Mouse (Mus musculus): ENCODE results near the gene Syn2. TPM values are rescaled to one million over a fixed set of nuclear protein-coding genes. Genes with fewer than 3 reads are reported as not detected.

Syn2 gene
- polyA plus RNA-seq, 1 experiment from 2014 or later = 3.3 TPM

GRCm38 (mm10) chr6:115200753-115201152 is 66.1 kb downstream of the Syn2 start:
- Histone ChIP-seq H3K4me1 (replicated peaks) (no peaks in the 10 kb centered on the region), H3K9ac (no peak overlapping the region), H3K36me3 (no peaks in the 10 kb centered on the region), H3K27me3 (replicated peaks) (no peaks in the 10 kb centered on the region), H3K27ac (no peak overlapping the region), H3K9me3 (no peaks in the 10 kb centered on the region), H3K4me3 (replicated peaks) (no peak overlapping the region), H3K4me2 (replicated peaks) (no peak overlapping the region)
- WGBS = 53% methylated on average over 3 of the region's 3 CpGs
- no peak for ATAC-seq

GRCm38 (mm10) chr6:115203029-115203428 is 68.3 kb downstream of the Syn2 start:
- H3K27me3 ChIP-seq (replicated peaks) = no peaks in the 10 kb centered on the region
- H3K27ac ChIP-seq = no peak overlapping the region
- 69% methylated on average over 3 of the region's 3 CpGs for WGBS
- H3K9me3 ChIP-seq = no peaks in the 10 kb centered on the region
- no peak overlapping the region for H3K4me3 ChIP-seq (replicated peaks)
- ATAC-seq = no peak
- H3K9ac ChIP-seq = no peak overlapping the region
- no peak overlapping the region for H3K4me2 ChIP-seq (replicated peaks)
- no peaks in the 10 kb centered on the region for H3K36me3 ChIP-seq
- no peaks in the 10 kb centered on the region for H3K4me1 ChIP-seq (replicated peaks)

- 64% methylated on average over 2 of the region's 2 CpGs for WGBS
- no peak for ATAC-seq
- H3K9me3 ChIP-seq = no peaks in the 10 kb centered on the region
Measured at GRCm38 (mm10) chr6:115210187-115210586, 75.5 kb downstream of the Syn2 start.

GRCm38 (mm10) chr6:115210820-115211219 is 76.1 kb downstream of the Syn2 start:
- WGBS = 57% methylated on average over 3 of the region's 3 CpGs
- Histone ChIP-seq H3K27ac (no peak overlapping the region), H3K9ac (no peak overlapping the region)

More at GRCm38 (mm10) chr6:115210187-115210586, 75.5 kb downstream of the Syn2 start:
- H3K36me3 ChIP-seq = no peaks in the 10 kb centered on the region
- no peak overlapping the region for H3K4me3 ChIP-seq (replicated peaks)
- no peaks in the 10 kb centered on the region for H3K27me3 ChIP-seq (replicated peaks)
- H3K9ac ChIP-seq = no peak overlapping the region
- no peak overlapping the region for H3K27ac ChIP-seq
- no peak overlapping the region for H3K4me2 ChIP-seq (replicated peaks)
- H3K4me1 ChIP-seq (replicated peaks) = peaks cover 5% of the 10 kb centered on the region; the same call in 1 of the 2 replicates

GRCm38 (mm10) chr6:115212132-115212903 is 77.6 kb downstream of the Syn2 start:
- no peak overlapping the region for H3K4me3 ChIP-seq (replicated peaks)
- whole genome bisulfite sequencing = 36% methylated on average over 5 of the region's 5 CpGs
- ATAC-seq = no peak
- no peak overlapping the region for H3K4me2 ChIP-seq (replicated peaks)
- H3K9me3 ChIP-seq = no peaks in the 10 kb centered on the region
- H3K36me3 ChIP-seq = no peaks in the 10 kb centered on the region
- H3K9ac ChIP-seq = no peak overlapping the region
- no peak overlapping the region for H3K27ac ChIP-seq
- H3K27me3 ChIP-seq (replicated peaks) = no peaks in the 10 kb centered on the region
- peaks cover 5% of the 10 kb centered on the region; the same call in 1 of the 2 replicates for H3K4me1 ChIP-seq (replicated peaks)

More at GRCm38 (mm10) chr6:115210820-115211219, 76.1 kb downstream of the Syn2 start:
- H3K4me3 ChIP-seq (replicated peaks) = no peak overlapping the region
- peaks cover 5% of the 10 kb centered on the region; the same call in 1 of the 2 replicates for H3K4me1 ChIP-seq (replicated peaks)
- no peaks in the 10 kb centered on the region for H3K27me3 ChIP-seq (replicated peaks)
- H3K9me3 ChIP-seq = no peaks in the 10 kb centered on the region
- no peak overlapping the region for H3K4me2 ChIP-seq (replicated peaks)
- ATAC-seq = no peak
- H3K36me3 ChIP-seq = no peaks in the 10 kb centered on the region

GRCm38 (mm10) chr6:115213129-115213528 is 78.4 kb downstream of the Syn2 start:
- Histone ChIP-seq H3K9me3 (no peaks in the 10 kb centered on the region), H3K9ac (no peak overlapping the region), H3K27me3 (replicated peaks) (no peaks in the 10 kb centered on the region), H3K4me1 (replicated peaks) (peaks cover 5% of the 10 kb centered on the region; the same call in 1 of the 2 replicates), H3K27ac (peak overlapping the region; percentile 13; the same call in 1 of the 2 replicates), H3K4me3 (replicated peaks) (no peak overlapping the region), H3K36me3 (no peaks in the 10 kb centered on the region), H3K4me2 (replicated peaks) (no peak overlapping the region)
- ATAC-seq = no peak
- 49% methylated on average over 5 of the region's 5 CpGs for WGBS

- Histone ChIP-seq H3K9ac (no peak overlapping the region), H3K27me3 (replicated peaks) (no peaks in the 10 kb centered on the region), H3K4me1 (replicated peaks) (no peaks in the 10 kb centered on the region), H3K4me3 (replicated peaks) (no peak overlapping the region), H3K36me3 (no peaks in the 10 kb centered on the region), H3K4me2 (replicated peaks) (no peak overlapping the region), H3K9me3 (no peaks in the 10 kb centered on the region), H3K27ac (no peak overlapping the region)
- 82% methylated on average over 8 of the region's 8 CpGs for WGBS
- no peak for ATAC-seq
Measured at GRCm38 (mm10) chr6:115221215-115221641, 86.5 kb downstream of the Syn2 start.

GRCm38 (mm10) chr6:115225519-115225918 is 90.8 kb downstream of the Syn2 start:
- Histone ChIP-seq H3K27me3 (replicated peaks) (no peaks in the 10 kb centered on the region), H3K4me1 (replicated peaks) (no peaks in the 10 kb centered on the region), H3K9me3 (no peaks in the 10 kb centered on the region), H3K27ac (no peak overlapping the region), H3K36me3 (no peaks in the 10 kb centered on the region), H3K4me2 (replicated peaks) (no peak overlapping the region), H3K9ac (no peak overlapping the region), H3K4me3 (replicated peaks) (no peak overlapping the region)
- no peak for ATAC-seq
- 59% methylated on average over 3 of the region's 3 CpGs for WGBS

- Histone ChIP-seq H3K4me3 (replicated peaks) (no peak within 1 kb of the TSS), H3K9ac (no peak within 1 kb of the TSS), H3K4me2 (replicated peaks) (no peak within 1 kb of the TSS), H3K9me3 (no peaks in the 10 kb centered on the region), H3K4me1 (replicated peaks) (no peaks in the 10 kb centered on the region), H3K27ac (no peak within 1 kb of the TSS), H3K27me3 (replicated peaks) (no peaks in the 10 kb centered on the region), H3K36me3 (no peaks in the 10 kb centered on the region)
- ATAC-seq = no peak; the same call in 1 of the 2 replicates
- WGBS = 69% methylated on average over 4 of the region's 4 CpGs
Measured at GRCm38 (mm10) chr6:115227043-115227442, 92.3 kb downstream of the Syn2 start, which contains the start of gene Gm17482. Gene Gm17482, plus strand, starts transcription at chr6:115227343.

- ATAC-seq = peak; percentile 63; the same call in 1 of the 2 replicates
- Histone ChIP-seq H3K36me3 (no peaks in the 10 kb centered on the region), H3K27ac (no peak overlapping the region), H3K4me1 (replicated peaks) (no peaks in the 10 kb centered on the region), H3K4me3 (replicated peaks) (no peak overlapping the region), H3K4me2 (replicated peaks) (no peak overlapping the region), H3K9ac (no peak overlapping the region), H3K27me3 (replicated peaks) (no peaks in the 10 kb centered on the region), H3K9me3 (no peaks in the 10 kb centered on the region)
- 3% methylated on average over 2 of the region's 2 CpGs for WGBS
Measured at GRCm38 (mm10) chr6:115227529-115227928, 92.8 kb downstream of the Syn2 start.

- 66% methylated on average over 3 of the region's 3 CpGs for WGBS
Measured at GRCm38 (mm10) chr6:115230557-115230956, 95.9 kb downstream of the Syn2 start.

GRCm38 (mm10) chr6:115231836-115232235 is 97.1 kb downstream of the Syn2 start:
- 74% methylated on average over 4 of the region's 4 CpGs for WGBS
- no peak for ATAC-seq

More at GRCm38 (mm10) chr6:115230557-115230956, 95.9 kb downstream of the Syn2 start:
- Histone ChIP-seq H3K9me3 (no peaks in the 10 kb centered on the region), H3K4me2 (replicated peaks) (no peak overlapping the region), H3K4me3 (replicated peaks) (no peak overlapping the region), H3K4me1 (replicated peaks) (no peaks in the 10 kb centered on the region), H3K27me3 (replicated peaks) (no peaks in the 10 kb centered on the region), H3K27ac (no peak overlapping the region), H3K36me3 (no peaks in the 10 kb centered on the region), H3K9ac (no peak overlapping the region)
- no peak for ATAC-seq

GRCm38 (mm10) chr6:115232562-115232961 is 97.9 kb downstream of the Syn2 start:
- Histone ChIP-seq H3K36me3 (no peaks in the 10 kb centered on the region), H3K4me2 (replicated peaks) (no peak overlapping the region), H3K27ac (no peak overlapping the region), H3K27me3 (replicated peaks) (no peaks in the 10 kb centered on the region), H3K4me1 (replicated peaks) (no peaks in the 10 kb centered on the region), H3K9ac (no peak overlapping the region), H3K9me3 (no peaks in the 10 kb centered on the region), H3K4me3 (replicated peaks) (no peak overlapping the region)
- 68% methylated on average over 1 of the region's 1 CpGs for WGBS
- ATAC-seq = no peak

More at GRCm38 (mm10) chr6:115231836-115232235, 97.1 kb downstream of the Syn2 start:
- no peak overlapping the region for H3K27ac ChIP-seq
- no peaks in the 10 kb centered on the region for H3K27me3 ChIP-seq (replicated peaks)
- H3K4me3 ChIP-seq (replicated peaks) = no peak overlapping the region
- H3K4me2 ChIP-seq (replicated peaks) = no peak overlapping the region
- no peak overlapping the region for H3K9ac ChIP-seq
- no peaks in the 10 kb centered on the region for H3K9me3 ChIP-seq
- H3K36me3 ChIP-seq = no peaks in the 10 kb centered on the region
- no peaks in the 10 kb centered on the region for H3K4me1 ChIP-seq (replicated peaks)

Data from intestine, embryonic 15.5 days (tissue).